Mouse (Mus musculus): ENCODE measurements around the gene Il22ra1. TPM values are rescaled to one million over a fixed set of nuclear protein-coding genes. Genes with fewer than 3 reads are reported as not detected.
A peak's percentile ranks its signal among the peaks of the same experiment; 100 is the strongest.

The Il22ra1 gene
- polyA plus RNA-seq, 1 experiment from 2014 or later, result 0.23 TPM

DNA sequence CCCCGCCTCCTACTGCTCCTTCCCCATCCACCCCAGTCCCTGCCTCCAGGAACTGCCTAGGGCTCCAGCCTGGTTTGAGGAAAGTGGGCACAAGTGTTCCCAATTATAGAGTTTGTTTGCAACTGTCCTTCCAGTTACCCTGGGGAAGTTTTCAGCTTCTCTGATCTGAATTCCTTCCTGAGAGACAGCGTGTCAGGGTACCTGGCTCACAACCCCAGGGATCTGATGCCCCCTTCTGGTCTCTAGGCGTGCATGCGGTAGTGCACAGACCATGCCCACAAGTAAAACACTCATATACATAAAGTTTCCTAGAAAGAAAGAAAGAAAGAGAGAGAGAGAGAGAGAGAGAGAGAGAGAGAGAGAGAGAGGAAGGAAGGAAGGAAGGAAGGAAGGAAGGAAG is 30.4 kb downstream of the Il22ra1 start:
- Histone ChIP-seq H3K36me3 (no peaks in the 10 kb centered on the region), H3K4me3 (replicated peaks) (no peak overlapping the region), H3K9me3 (replicated peaks) (no peaks in the 10 kb centered on the region), H3K27ac (no peak overlapping the region), H3K4me2 (no peak overlapping the region), H3K4me1 (replicated peaks) (peaks cover 14% of the 10 kb centered on the region), H3K27me3 (0 out of 2 replicates have a peak, but pooled peaks cover 11% of the 10 kb centered on the region), H3K9ac (no peak overlapping the region)
- no peak for DNase-seq
- ATAC-seq (ENCODE audit: low read depth), result no peak
- 31% methylated on average over 4 of the region's 4 CpGs for WGBS (ENCODE audit: insufficient replicate concordance)

- peaks cover 12% of the 10 kb centered on the region for H3K4me1 ChIP-seq (replicated peaks)
- H3K27me3 ChIP-seq, result 0 out of 2 replicates have a peak, but pooled peaks cover 11% of the 10 kb centered on the region
- WGBS (ENCODE audit: insufficient replicate concordance), result 36% methylated on average over 6 of the region's 6 CpGs
- no peaks in the 10 kb centered on the region for H3K36me3 ChIP-seq
- H3K4me2 ChIP-seq, result no peak overlapping the region
- ATAC-seq (ENCODE audit: low read depth) (no peak), DNase-seq (no peak)
- no peak overlapping the region for H3K27ac ChIP-seq
- H3K4me3 ChIP-seq (replicated peaks), result no peak overlapping the region
- no peak overlapping the region for H3K9ac ChIP-seq
- H3K9me3 ChIP-seq (replicated peaks), result no peaks in the 10 kb centered on the region
Measured at GRCm38 (mm10) chr4:135758825-135759224, 30.9 kb downstream of the Il22ra1 start.

DNA sequence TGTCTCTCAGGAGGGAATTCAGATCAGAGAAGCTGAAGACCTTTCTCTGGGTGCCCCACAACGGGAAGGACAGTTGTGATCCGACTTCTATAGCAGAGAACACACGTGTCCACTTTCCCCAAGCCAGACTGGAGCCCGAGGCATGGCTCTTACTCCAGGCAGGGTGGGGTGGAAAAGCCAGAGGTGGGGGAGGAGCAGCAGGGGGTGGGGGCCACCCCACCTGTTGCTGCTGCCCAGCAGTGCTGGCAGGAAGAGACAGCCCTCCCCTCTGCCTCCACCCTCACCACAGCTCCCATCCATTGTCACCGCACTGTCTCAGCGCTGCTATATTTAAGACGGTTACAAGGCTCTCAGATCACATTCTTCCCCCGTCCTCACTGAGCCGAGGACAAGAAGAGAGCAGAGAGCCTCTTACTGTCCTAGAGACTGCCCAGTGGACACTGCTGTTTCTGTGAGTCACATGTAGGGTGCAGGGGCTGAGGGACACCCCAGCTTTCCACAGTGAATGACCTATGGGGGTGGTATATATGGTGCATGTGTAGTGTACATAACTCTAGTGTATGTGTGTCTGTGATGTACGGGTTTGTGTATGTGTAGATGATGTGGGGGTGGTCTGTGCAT is 31.5 kb downstream of the Il22ra1 start, which contains the start of gene Myom3:
Gene Myom3, plus strand, starts transcription at position 360 of the 621 bp plus-strand sequence.
- H3K4me3 ChIP-seq (replicated peaks), result no peak within 1 kb of the TSS
- no peak for DNase-seq
- H3K4me1 ChIP-seq (replicated peaks), result peaks cover 12% of the 10 kb centered on the region
- ATAC-seq (ENCODE audit: low read depth), result no peak
- no peak within 1 kb of the TSS for H3K4me2 ChIP-seq
- H3K9ac ChIP-seq, result no peak within 1 kb of the TSS
- H3K36me3 ChIP-seq, result no peaks in the 10 kb centered on the region
- no peak within 1 kb of the TSS for H3K27ac ChIP-seq
- 53% methylated on average over 10 of the region's 10 CpGs for WGBS (ENCODE audit: insufficient replicate concordance)
- H3K9me3 ChIP-seq (replicated peaks), result no peaks in the 10 kb centered on the region
- 0 out of 2 replicates have a peak, but pooled peaks cover 11% of the 10 kb centered on the region for H3K27me3 ChIP-seq

DNA sequence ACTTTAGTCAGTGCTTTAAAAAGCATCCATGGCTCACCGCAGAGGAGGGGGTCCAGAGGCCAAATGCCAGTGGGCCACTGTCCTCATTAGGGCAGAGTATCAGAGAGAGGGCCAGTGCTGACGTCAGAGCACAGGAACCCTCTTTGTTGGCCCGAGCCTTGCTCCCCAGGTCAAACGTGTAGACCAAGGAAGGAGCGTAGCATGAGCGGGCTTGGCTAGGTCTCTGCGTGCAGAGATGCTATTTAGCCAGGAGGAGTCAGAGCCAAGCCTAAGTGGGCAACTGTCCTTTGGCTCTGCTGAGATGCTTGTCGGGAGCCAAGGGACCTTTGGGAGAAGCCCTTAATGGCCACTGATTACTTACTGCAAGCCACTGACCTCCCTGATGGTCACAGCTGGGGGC is 33.1 kb downstream of the Il22ra1 start:
- WGBS (ENCODE audit: insufficient replicate concordance), result 70% methylated on average over 8 of the region's 8 CpGs
- H3K4me2 ChIP-seq, result no peak overlapping the region
- no peak overlapping the region for H3K9ac ChIP-seq
- H3K4me1 ChIP-seq (replicated peaks), result peaks cover 12% of the 10 kb centered on the region
- H3K36me3 ChIP-seq, result no peaks in the 10 kb centered on the region
- no peak overlapping the region for H3K4me3 ChIP-seq (replicated peaks)
- H3K27me3 ChIP-seq, result peaks cover 11% of the 10 kb centered on the region; the same call in 1 of the 2 replicates
- no peak for ATAC-seq (ENCODE audit: low read depth)
- DNase-seq, result no peak
- no peaks in the 10 kb centered on the region for H3K9me3 ChIP-seq (replicated peaks)
- H3K27ac ChIP-seq, result no peak overlapping the region

DNA sequence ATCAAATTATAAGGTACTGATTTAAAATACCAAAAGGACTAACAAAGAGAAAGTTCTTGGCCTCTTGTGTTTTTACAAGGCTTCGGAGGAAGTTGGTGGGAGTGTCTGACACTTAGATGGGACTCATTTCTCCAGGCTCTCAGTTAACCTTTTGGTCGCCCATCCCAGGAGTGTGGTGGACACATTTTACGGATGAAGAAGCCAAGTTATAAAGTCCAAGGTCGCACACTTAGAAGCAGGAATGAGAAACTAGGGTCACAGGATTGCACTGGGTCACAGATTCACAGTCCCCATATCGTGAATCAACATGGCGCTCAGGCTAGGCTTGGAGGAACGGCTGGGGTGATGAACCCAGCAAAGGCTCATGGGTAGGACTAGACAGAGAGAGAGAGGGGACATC is 33.6 kb downstream of the Il22ra1 start:
- no peaks in the 10 kb centered on the region for H3K36me3 ChIP-seq
- H3K27ac ChIP-seq, result no peak overlapping the region
- 0 out of 2 replicates have a peak overlapping the region, but pooled peaks have one; percentile 62 for H3K4me2 ChIP-seq
- WGBS (ENCODE audit: insufficient replicate concordance), result 68% methylated on average over 7 of the region's 7 CpGs
- H3K9ac ChIP-seq, result no peak overlapping the region
- H3K4me3 ChIP-seq (replicated peaks), result no peak overlapping the region
- no peak for DNase-seq
- no peaks in the 10 kb centered on the region for H3K9me3 ChIP-seq (replicated peaks)
- peaks cover 12% of the 10 kb centered on the region for H3K4me1 ChIP-seq (replicated peaks)
- H3K27me3 ChIP-seq, result peaks cover 11% of the 10 kb centered on the region; the same call in 1 of the 2 replicates
- ATAC-seq (ENCODE audit: low read depth), result no peak

GRCm38 (mm10) chr4:135762251-135762906 is 34.4 kb downstream of the Il22ra1 start:
- H3K9ac ChIP-seq, result peak overlapping the region; percentile 36; the same call in 1 of the 2 replicates
- peak overlapping the region; percentile 62 for H3K4me2 ChIP-seq
- H3K27ac ChIP-seq, result no peak overlapping the region
- WGBS (ENCODE audit: insufficient replicate concordance), result 8% methylated on average over 19 of the region's 19 CpGs
- H3K4me3 ChIP-seq (replicated peaks), result peak overlapping the region; percentile 46
- H3K4me1 ChIP-seq (replicated peaks), result peaks cover 12% of the 10 kb centered on the region
- no peaks in the 10 kb centered on the region for H3K9me3 ChIP-seq (replicated peaks)
- H3K36me3 ChIP-seq, result no peaks in the 10 kb centered on the region
- DNase-seq (peak; percentile 63), ATAC-seq (ENCODE audit: low read depth) (peak; percentile 87)
- H3K27me3 ChIP-seq, result peaks cover 11% of the 10 kb centered on the region; the same call in 1 of the 2 replicates

- ATAC-seq (ENCODE audit: low read depth), result no peak
Measured at GRCm38 (mm10) chr4:135764700-135765099, 36.7 kb downstream of the Il22ra1 start.

GRCm38 (mm10) chr4:135765707-135766106 is 37.7 kb downstream of the Il22ra1 start:
- H3K4me2 ChIP-seq, result no peak overlapping the region
- 61% methylated on average over 8 of the region's 8 CpGs for WGBS (ENCODE audit: insufficient replicate concordance)

More at GRCm38 (mm10) chr4:135764700-135765099, 36.7 kb downstream of the Il22ra1 start:
- no peaks in the 10 kb centered on the region for H3K36me3 ChIP-seq
- no peak overlapping the region for H3K9ac ChIP-seq
- H3K4me2 ChIP-seq, result no peak overlapping the region
- DNase-seq, result no peak
- peaks cover under 1% of the 10 kb centered on the region; the same call in 1 of the 2 replicates for H3K27me3 ChIP-seq
- H3K4me1 ChIP-seq (replicated peaks), result peaks cover 12% of the 10 kb centered on the region
- WGBS (ENCODE audit: insufficient replicate concordance), result 71% methylated on average over 13 of the region's 13 CpGs
- no peak overlapping the region for H3K4me3 ChIP-seq (replicated peaks)
- no peak overlapping the region for H3K27ac ChIP-seq
- H3K9me3 ChIP-seq (replicated peaks), result no peaks in the 10 kb centered on the region

GRCm38 (mm10) chr4:135766976-135767375 is 39.0 kb downstream of the Il22ra1 start:
- H3K27me3 ChIP-seq, result no peaks in the 10 kb centered on the region; the same call in 1 of the 2 replicates
- no peak for DNase-seq
- peaks cover 8% of the 10 kb centered on the region for H3K4me1 ChIP-seq (replicated peaks)
- H3K4me3 ChIP-seq (replicated peaks), result no peak overlapping the region
- no peak overlapping the region for H3K9ac ChIP-seq
- WGBS (ENCODE audit: insufficient replicate concordance), result 64% methylated on average over 3 of the region's 3 CpGs
- no peak overlapping the region for H3K27ac ChIP-seq
- no peaks in the 10 kb centered on the region for H3K36me3 ChIP-seq
- no peak overlapping the region for H3K4me2 ChIP-seq
- ATAC-seq (ENCODE audit: low read depth), result no peak
- H3K9me3 ChIP-seq (replicated peaks), result no peaks in the 10 kb centered on the region

More at GRCm38 (mm10) chr4:135765707-135766106, 37.7 kb downstream of the Il22ra1 start:
- ATAC-seq (ENCODE audit: low read depth), result no peak
- Histone ChIP-seq H3K27ac (no peak overlapping the region), H3K9me3 (replicated peaks) (no peaks in the 10 kb centered on the region), H3K4me1 (replicated peaks) (peaks cover 12% of the 10 kb centered on the region), H3K4me3 (replicated peaks) (no peak overlapping the region), H3K36me3 (no peaks in the 10 kb centered on the region), H3K9ac (no peak overlapping the region), H3K27me3 (no peaks in the 10 kb centered on the region; the same call in 1 of the 2 replicates)
- DNase-seq, result no peak

DNA sequence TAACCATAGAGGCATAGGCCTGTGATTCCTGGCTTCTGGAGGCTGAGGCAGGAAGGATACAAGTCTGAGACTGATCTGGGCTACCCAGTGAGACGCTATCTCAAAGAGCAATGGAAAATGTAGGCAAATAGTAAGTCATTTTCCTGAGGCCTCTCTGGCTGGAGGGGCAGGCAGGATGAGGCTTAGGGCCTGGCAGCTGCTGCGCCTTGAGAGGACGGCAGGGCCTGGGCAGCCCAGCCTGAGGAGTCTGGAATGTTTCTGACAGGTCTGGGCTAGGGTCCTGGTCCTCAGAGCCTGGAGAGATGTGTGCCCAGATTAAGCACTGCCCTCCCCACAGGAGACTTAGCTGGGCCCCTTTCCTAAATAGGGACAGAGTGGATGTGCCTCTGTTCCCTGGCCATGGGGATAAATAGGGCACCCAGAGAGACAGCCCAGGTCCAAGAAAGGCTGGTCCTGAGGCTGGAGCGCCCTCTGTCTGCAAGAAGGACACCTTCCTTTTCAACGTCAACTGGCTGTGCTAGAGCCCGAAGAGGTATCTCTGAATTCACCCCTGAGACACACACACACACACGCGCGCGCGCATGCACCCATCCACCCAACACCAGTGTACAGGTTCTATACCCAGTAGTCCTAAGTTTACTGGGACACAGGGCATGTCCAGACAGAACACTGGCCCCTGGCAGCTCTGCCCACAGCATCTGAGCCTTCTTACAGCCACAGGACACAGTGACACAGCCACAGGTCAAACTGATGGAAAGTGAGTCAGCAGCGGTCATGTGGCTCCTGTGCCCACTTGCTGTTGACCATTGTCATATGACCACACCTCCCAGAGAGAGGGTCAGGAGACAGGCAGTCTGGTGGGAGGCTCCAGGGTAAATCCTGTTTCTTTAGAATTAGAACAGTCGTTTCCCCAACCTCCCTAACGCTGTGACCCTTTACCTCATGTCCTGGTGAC is 40.9 kb downstream of the Il22ra1 start:
- WGBS (ENCODE audit: insufficient replicate concordance), result 58% methylated on average over 14 of the region's 14 CpGs
- Histone ChIP-seq H3K36me3 (no peaks in the 10 kb centered on the region), H3K4me3 (replicated peaks) (no peak overlapping the region), H3K9me3 (replicated peaks) (no peaks in the 10 kb centered on the region), H3K27me3 (no peaks in the 10 kb centered on the region; the same call in 1 of the 2 replicates), H3K4me1 (replicated peaks) (no peaks in the 10 kb centered on the region), H3K9ac (no peak overlapping the region), H3K27ac (no peak overlapping the region), H3K4me2 (no peak overlapping the region)
- ATAC-seq (ENCODE audit: low read depth) (no peak), DNase-seq (no peak)
